Mouse (Mus musculus) bone marrow macrophage, adult 2 months (primary cell): ENCODE results near the gene Proca1.

ENCODE experiments used
- CTCF ChIP-seq: IDR thresholded peaks from 2 replicates; pipeline ENCODE4 v1.5.1; 2012; ENCODE audit warnings: low read depth, mild to moderate bottlenecking, low read length, moderate library complexity
- POLR2A ChIP-seq: IDR thresholded peaks from 2 replicates; pipeline ENCODE4 v1.6.1; 2012; ENCODE audit warnings: mild to moderate bottlenecking, low read depth, low read length, borderline replicate concordance

DNA sequence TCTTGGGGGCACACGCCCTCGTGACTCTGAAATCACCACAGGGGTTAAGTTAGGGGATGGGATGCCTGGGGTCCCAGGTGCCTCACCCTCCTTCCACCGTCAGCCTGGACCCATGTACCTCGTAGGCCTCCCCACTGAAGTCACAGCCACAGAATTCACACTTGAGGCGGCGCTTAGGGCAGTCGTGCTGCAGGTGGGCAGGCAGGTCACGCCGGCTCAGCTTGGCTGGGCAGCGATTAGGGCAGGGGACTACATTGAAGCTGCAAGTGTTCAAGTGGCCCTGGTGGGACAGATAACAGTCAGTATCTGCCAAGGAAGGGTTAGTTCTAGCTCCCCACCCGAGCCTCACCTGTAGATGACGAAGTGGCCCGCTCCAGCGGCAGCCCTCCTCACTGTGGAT is 32.0 kb upstream of the Proca1 start:
- TF ChIP-seq POLR2A (no peak), CTCF (no peak)
